In genomic region chr4:119734352-119734751, GRCm38 (mm10) we compare ENCODE assay signal across 8 mouse cellular contexts. TPM values are rescaled to one million over a fixed set of nuclear protein-coding genes. Genes with fewer than 3 reads are reported as not detected.
A peak's percentile ranks its signal among the peaks of the same experiment; 100 is the strongest.
DNase-seq lines count a peak whose midpoint lies in the region; ATAC-seq and TF ChIP-seq lines count a peak whose summit lies in the region.

No protein-coding gene starts in this region.

- peaks cover 39% of the 10 kb centered on the region for H3K27me3 ChIP-seq in forebrain, embryonic 10.5 days (ENCODE audit: poor library complexity, severe bottlenecking)
- peaks cover 33% of the 10 kb centered on the region for H3K27me3 ChIP-seq in limb, embryonic 10.5 days (ENCODE audit: low read depth, poor library complexity, severe bottlenecking)
- H3K27me3 ChIP-seq in neural tube, embryonic 15.5 days (replicated peaks), result peaks cover 8% of the 10 kb centered on the region; the same call in 1 of the 2 replicates

- H3K9me3 ChIP-seq in forebrain, embryonic 10.5 days, result no peaks in the 10 kb centered on the region
- no peaks in the 10 kb centered on the region for H3K9me3 ChIP-seq in limb, embryonic 10.5 days (replicated peaks)
- no peaks in the 10 kb centered on the region for H3K9me3 ChIP-seq in neural tube, embryonic 15.5 days (replicated peaks)

- ATAC-seq in neural tube, embryonic 15.5 days (ENCODE audit: low FRiP score), result no peak

- no peak for TF ChIP-seq POLR2A in lung, adult 2 months (IDR thresholded peaks at IDR 0.05; ENCODE audit: borderline replicate concordance, extremely low read depth, low read depth, low read length)

- WGBS in lung, adult 2 months, result 25% methylated on average over 4 of the region's 4 CpGs
- 16% methylated on average over 4 of the region's 4 CpGs for WGBS in forebrain, embryonic 10.5 days
- 20% methylated on average over 4 of the region's 4 CpGs for WGBS in limb, embryonic 10.5 days
- WGBS in neural tube, embryonic 15.5 days, result 18% methylated on average over 4 of the region's 4 CpGs

- TF ChIP-seq CTCF in lung, adult 2 months (IDR thresholded peaks at IDR 0.05; ENCODE audit: insufficient read depth, low read length), result no peak

- H3K4me1 ChIP-seq in lung, adult 2 months (ENCODE audit: control insufficient read depth, insufficient read depth, low read length), result no peaks in the 10 kb centered on the region; the same call in none of the 2 replicates
- peaks cover 17% of the 10 kb centered on the region for H3K4me1 ChIP-seq in forebrain, embryonic 10.5 days
- H3K4me1 ChIP-seq in limb, embryonic 10.5 days, result peaks cover 19% of the 10 kb centered on the region
- peaks cover 12% of the 10 kb centered on the region for H3K4me1 ChIP-seq in neural tube, embryonic 15.5 days

- peak overlapping the region; percentile 89 for H3K4me2 ChIP-seq in neural tube, embryonic 15.5 days

- peak overlapping the region; percentile 67 for H3K4me3 ChIP-seq in lung, adult 2 months (replicated peaks; ENCODE audit: extremely low read depth, low read depth, low read length)
- peak overlapping the region; percentile 83 for H3K4me3 ChIP-seq in forebrain, embryonic 10.5 days
- H3K4me3 ChIP-seq in limb, embryonic 10.5 days, result peak overlapping the region; percentile 71
- H3K4me3 ChIP-seq in neural tube, embryonic 15.5 days (replicated peaks), result peak overlapping the region; percentile 62

- H3K36me3 ChIP-seq in forebrain, embryonic 10.5 days (replicated peaks), result no peaks in the 10 kb centered on the region
- H3K36me3 ChIP-seq in limb, embryonic 10.5 days, result no peaks in the 10 kb centered on the region
- H3K36me3 ChIP-seq in neural tube, embryonic 15.5 days, result no peaks in the 10 kb centered on the region

- DNase-seq in lung, adult 2 months, result no peak
- no peak for DNase-seq in lung, postnatal 14 days
- DNase-seq in forebrain, embryonic 10.5 days (ENCODE audit: extremely low spot score, low spot score), result no peak
- no peak for DNase-seq in limb, embryonic 10.5 days (ENCODE audit: low spot score)
- no peak for DNase-seq in cerebellum, adult 9-11 months
- DNase-seq in ovary, adult 18-20 months (ENCODE audit: low spot score), result no peak
- no peak for DNase-seq in spleen, adult 12 weeks (ENCODE audit: low spot score)

- H3K27ac ChIP-seq in forebrain, embryonic 10.5 days, result no peak overlapping the region
- no peak overlapping the region for H3K27ac ChIP-seq in limb, embryonic 10.5 days
- H3K27ac ChIP-seq in neural tube, embryonic 15.5 days (replicated peaks), result no peak overlapping the region

- H3K9ac ChIP-seq in neural tube, embryonic 15.5 days (replicated peaks), result peak overlapping the region; percentile 70

RNA-seq across cellular contexts. Expression of gene Hivep3, which starts 0.8 kb away (rescaled TPM):
- polyA plus RNA-seq in lung, adult 2 months (2012; rRNA removed), result 15.0 and 23.1 TPM in 2 replicates
- 0.89 and 1.4 TPM in 2 replicates for polyA plus RNA-seq in forebrain, embryonic 10.5 days (2016; fragmentation: Nextera tagmentation; extraction: Ambion mirVana)
- 0.55 and 0.56 TPM in 2 replicates for polyA plus RNA-seq in limb, embryonic 10.5 days (2016; fragmentation: Nextera tagmentation; extraction: Ambion mirVana)
- polyA plus RNA-seq in neural tube, embryonic 15.5 days (2015; fragmentation: Nextera tagmentation; extraction: Ambion mirVana), result 21.0 and 23.6 TPM in 2 replicates
